Mouse (Mus musculus) kidney, postnatal 0 days (tissue): ENCODE data around the gene Taf15. TPM values are rescaled to one million over a fixed set of nuclear protein-coding genes. Genes with fewer than 3 reads are reported as not detected.

ENCODE experiments used
- ATAC-seq: fragments of 200-750 bp; cut with Nextera tagmentation; replicated peaks from 2 replicates; pipeline ENCODE4 v1.8.0; 2017; ENCODE audit warnings: low read depth, moderate number of reproducible peaks, moderate TSS enrichment, moderate library complexity; ENCODE audit not compliant: low FRiP score
- DNase-seq: peaks from one replicate; pipeline ENCODE4 v3.0.0-alpha.2; 2016; ENCODE audit warnings: low spot score
- H3K27ac ChIP-seq: fragments of 300-500 bp; sonication (generic); 2 replicates; pipeline ENCODE4 v1.5.1; 2014; ENCODE audit warnings: mild to moderate bottlenecking
- H3K27me3 ChIP-seq: fragments of 300-500 bp; sonication (generic); 2 replicates; pipeline ENCODE4 v1.6.1; 2014; ENCODE audit warnings: low read length, mixed read lengths; ENCODE audit not compliant: insufficient read depth
- H3K36me3 ChIP-seq: fragments of 300-500 bp; sonication (generic); 2 replicates; pipeline ENCODE4 v1.6.1; 2014; ENCODE audit warnings: low read length, mixed read lengths; ENCODE audit not compliant: insufficient read depth
- H3K4me1 ChIP-seq: fragments of 300-500 bp; sonication (generic); replicated peaks from 2 replicates; pipeline ENCODE4 v1.6.1; 2014; ENCODE audit warnings: antibody characterized with exemption, low read length, mixed read lengths; ENCODE audit not compliant: insufficient read depth
- H3K4me2 ChIP-seq: fragments of 300-500 bp; sonication (generic); 2 replicates; pipeline ENCODE4 v1.6.1; 2014; ENCODE audit warnings: mild to moderate bottlenecking, low read length, moderate library complexity, mixed read lengths
- H3K4me3 ChIP-seq: fragments of 300-500 bp; sonication (generic); replicated peaks from 2 replicates; pipeline ENCODE4 v1.5.1; 2014; ENCODE audit warnings: low read depth, low read length
- H3K9ac ChIP-seq: fragments of 300-500 bp; sonication (generic); 2 replicates; pipeline ENCODE4 v1.6.1; 2014; ENCODE audit warnings: low read depth, low read length
- H3K9me3 ChIP-seq: fragments of 300-500 bp; sonication (generic); replicated peaks from 2 replicates; pipeline ENCODE4 v1.6.1; 2016; ENCODE audit warnings: low read length, inconsistent platforms, mixed read lengths
- CTCF ChIP-seq: IDR thresholded peaks from 2 replicates; pipeline ENCODE4 v1.5.1; 2016; ENCODE audit warnings: antibody characterized with exemption, low read depth, mild to moderate bottlenecking, moderate library complexity
- WGBS: fragments of 180-500 bp; shearing (Covaris S2); extraction: QIAGEN DNeasy Blood & Tissue Kit; methylation state at CpG from one replicate; pipeline ENCODE4 v1.1.7; 2014; 5-methylcytosine and 5-hydroxymethylcytosine counted together
- polyA plus RNA-seq: library from polyadenylated mRNA; unstranded; fragments of >200 nt; fragmentation: Nextera tagmentation; extraction: Ambion mirVana; gene quantifications from 2 replicates; pipeline ENCODE4 v1.2.1, GENCODE M21; 2015

The Taf15 gene
- polyA plus RNA-seq, 1 experiment from 2014 or later = 5.7 TPM

DNA sequence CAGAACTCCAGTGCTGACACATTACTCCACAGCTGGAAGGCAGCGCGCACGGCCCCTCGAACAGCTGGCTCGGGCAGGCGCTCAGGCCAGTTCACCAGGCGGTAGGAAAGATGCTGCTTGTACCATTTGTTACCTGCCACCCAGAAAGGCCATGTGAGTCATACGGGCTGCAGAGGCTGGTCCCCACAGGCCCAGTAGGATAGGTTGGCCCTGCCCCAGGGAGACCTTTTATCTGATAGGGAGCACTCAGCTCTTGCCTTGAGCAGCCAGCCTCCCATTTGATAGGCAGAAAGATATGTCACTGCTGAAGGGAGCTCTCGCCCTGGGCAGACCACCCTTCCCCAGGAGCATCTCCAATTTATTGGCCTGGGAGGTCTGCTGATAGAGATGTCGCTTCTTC is 25.3 kb upstream of the Taf15 start:
- no peak overlapping the region for H3K27ac ChIP-seq
- H3K27me3 ChIP-seq = peaks cover 22% of the 10 kb centered on the region
- 73% methylated on average over 10 of the region's 10 CpGs for WGBS
- H3K4me3 ChIP-seq = no peak overlapping the region
- H3K36me3 ChIP-seq = no peaks in the 10 kb centered on the region
- no peak for TF ChIP-seq CTCF
- H3K4me2 ChIP-seq = no peak overlapping the region
- DNase-seq = no peak
- ATAC-seq = no peak
- H3K9ac ChIP-seq = no peak overlapping the region
- H3K4me1 ChIP-seq = peaks cover 17% of the 10 kb centered on the region
- no peaks in the 10 kb centered on the region for H3K9me3 ChIP-seq

GRCm38 (mm10) chr11:83448021-83448926 is 24.6 kb upstream of the Taf15 start:
- DNase-seq (peak; percentile 55), ATAC-seq (no peak)
- no peaks in the 10 kb centered on the region for H3K36me3 ChIP-seq
- no peak overlapping the region for H3K4me2 ChIP-seq
- H3K4me1 ChIP-seq = peaks cover 15% of the 10 kb centered on the region
- peak overlapping the region; percentile 42; the same call in 1 of the 2 replicates for H3K27ac ChIP-seq
- TF ChIP-seq CTCF = no peak
- H3K4me3 ChIP-seq = no peak overlapping the region
- H3K9ac ChIP-seq = no peak overlapping the region
- H3K9me3 ChIP-seq = no peaks in the 10 kb centered on the region
- H3K27me3 ChIP-seq = peaks cover 17% of the 10 kb centered on the region
- WGBS = 39% methylated on average over 16 of the region's 16 CpGs

DNA sequence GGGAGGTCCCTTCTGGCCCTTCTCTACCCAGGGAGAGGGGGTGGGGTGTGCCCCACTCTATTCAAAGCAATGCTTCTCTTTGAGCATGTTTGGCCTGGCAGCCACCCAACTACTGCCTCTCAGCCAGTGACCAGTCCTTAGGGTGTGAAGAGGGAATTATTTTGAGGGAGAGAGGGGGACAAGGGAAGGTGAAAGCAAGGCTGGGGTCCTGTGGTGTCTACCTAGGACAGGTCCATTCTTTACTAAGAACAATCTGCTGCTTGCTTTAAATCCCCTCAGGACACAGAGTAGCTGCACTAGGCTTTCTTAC is 24.0 kb upstream of the Taf15 start:
- Histone ChIP-seq H3K9ac (no peak overlapping the region), H3K27ac (peak overlapping the region; percentile 42; the same call in 1 of the 2 replicates)
- no peak for ATAC-seq

DNA sequence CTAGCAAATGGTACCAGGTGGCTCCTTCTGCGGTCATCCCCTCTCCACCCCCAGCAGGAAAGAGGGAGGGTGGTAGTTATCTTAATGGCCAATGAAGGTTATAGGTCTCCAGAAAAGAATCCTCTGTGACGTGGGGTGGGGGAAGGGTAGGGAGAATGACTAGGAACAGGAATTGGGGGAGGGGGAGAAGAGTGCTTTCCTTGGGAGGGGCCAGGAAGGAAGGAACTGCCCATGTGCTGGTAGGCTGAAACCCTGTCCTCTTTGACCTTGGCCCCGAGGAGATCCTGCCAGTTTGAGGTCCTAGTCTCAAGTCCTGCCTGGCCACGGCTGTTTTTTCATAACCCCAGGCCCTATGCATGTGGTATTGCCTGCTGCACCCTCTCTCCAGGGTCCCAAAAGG is 23.6 kb upstream of the Taf15 start:
- Histone ChIP-seq H3K9ac (no peak overlapping the region), H3K4me2 (no peak overlapping the region), H3K36me3 (no peaks in the 10 kb centered on the region), H3K4me3 (no peak overlapping the region), H3K27me3 (peaks cover 7% of the 10 kb centered on the region; the same call in 1 of the 2 replicates), H3K4me1 (peaks cover 15% of the 10 kb centered on the region), H3K27ac (0 out of 2 replicates have a peak overlapping the region, but pooled peaks have one; percentile 42), H3K9me3 (no peaks in the 10 kb centered on the region)
- 19% methylated on average over 4 of the region's 4 CpGs for WGBS
- TF ChIP-seq CTCF = no peak
- ATAC-seq (no peak), DNase-seq (peak; percentile 36)

More for the DNA sequence above, 24.0 kb upstream of the Taf15 start:
- Histone ChIP-seq H3K9me3 (no peaks in the 10 kb centered on the region), H3K4me3 (no peak overlapping the region), H3K36me3 (no peaks in the 10 kb centered on the region), H3K27me3 (peaks cover 11% of the 10 kb centered on the region; the same call in 1 of the 2 replicates), H3K4me2 (no peak overlapping the region), H3K4me1 (peaks cover 15% of the 10 kb centered on the region)
- DNase-seq = no peak
- no peak for TF ChIP-seq CTCF

GRCm38 (mm10) chr11:83450550-83450949 is 22.3 kb upstream of the Taf15 start:
- Histone ChIP-seq H3K4me2 (no peak overlapping the region), H3K9me3 (no peaks in the 10 kb centered on the region), H3K36me3 (no peaks in the 10 kb centered on the region), H3K9ac (no peak overlapping the region), H3K4me1 (peaks cover 15% of the 10 kb centered on the region), H3K27ac (no peak overlapping the region), H3K4me3 (no peak overlapping the region), H3K27me3 (0 out of 2 replicates have a peak, but pooled peaks cover under 1% of the 10 kb centered on the region)
- ATAC-seq = no peak
- TF ChIP-seq CTCF = no peak
- 59% methylated on average over 1 of the region's 1 CpGs for WGBS
- DNase-seq = no peak

- no peak overlapping the region for H3K9ac ChIP-seq
- no peak overlapping the region for H3K4me3 ChIP-seq
- no peaks in the 10 kb centered on the region for H3K36me3 ChIP-seq
- H3K27ac ChIP-seq = no peak overlapping the region
- H3K27me3 ChIP-seq = no peaks in the 10 kb centered on the region
- H3K9me3 ChIP-seq = no peaks in the 10 kb centered on the region
- 86% methylated on average over 10 of the region's 10 CpGs for WGBS
- DNase-seq = no peak
- no peak for TF ChIP-seq CTCF
- ATAC-seq = no peak
- H3K4me1 ChIP-seq = peaks cover 15% of the 10 kb centered on the region
- H3K4me2 ChIP-seq = no peak overlapping the region
Measured at GRCm38 (mm10) chr11:83451281-83451680, 21.6 kb upstream of the Taf15 start.
